Mouse (Mus musculus) midbrain, embryonic 10.5 days (tissue): ENCODE measurements around the gene Man2b1. TPM values are rescaled to one million over a fixed set of nuclear protein-coding genes. Genes with fewer than 3 reads are reported as not detected.
"Not testable (repeated sequence)": the region's sequence is repeated elsewhere in the genome, so short reads cannot be mapped to it uniquely, and the experiment has no call there.

Source experiments
- DNase-seq: peaks from one replicate; pipeline ENCODE4 v3.0.0-alpha.2; 2017; ENCODE audit warnings: low spot score
- H3K27ac ChIP-seq: fragments of 300-500 bp; sonication (generic); replicated peaks from 2 replicates; pipeline ENCODE4 v1.5.1; 2016; ENCODE audit warnings: mild to moderate bottlenecking
- H3K27me3 ChIP-seq: fragments of 300-500 bp; sonication (generic); 2 replicates; pipeline ENCODE4 v1.6.1; 2016; ENCODE audit warnings: low read depth, mild to moderate bottlenecking; ENCODE audit not compliant: poor library complexity, severe bottlenecking
- H3K36me3 ChIP-seq: fragments of 300-500 bp; sonication (generic); 2 replicates; pipeline ENCODE4 v1.6.1; 2016; ENCODE audit warnings: mild to moderate bottlenecking, moderate library complexity
- H3K4me1 ChIP-seq: fragments of 300-500 bp; sonication (generic); 2 replicates; pipeline ENCODE4 v1.6.1; 2016
- H3K4me3 ChIP-seq: fragments of 300-500 bp; sonication (generic); 2 replicates; pipeline ENCODE4 v1.5.1; 2016; ENCODE audit warnings: mild to moderate bottlenecking, moderate library complexity
- H3K9me3 ChIP-seq: fragments of 300-500 bp; sonication (generic); replicated peaks from 2 replicates; pipeline ENCODE4 v1.6.1; 2016; ENCODE audit warnings: mild to moderate bottlenecking
- WGBS: fragments of 180-500 bp; shearing (Covaris S2); methylation state at CpG from one replicate; pipeline ENCODE4 v1.1.7; 2016; 5-methylcytosine and 5-hydroxymethylcytosine counted together
- microRNA-seq: library from miRNA; unstranded; fragments of <30 nt; microRNA quantifications from one replicate; pipeline ENCODE4, GENCODE M21; 2017
- polyA plus RNA-seq: library from polyadenylated mRNA; unstranded; fragments of >200 nt; fragmentation: Nextera tagmentation; extraction: Ambion mirVana; gene quantifications from 2 replicates; pipeline ENCODE4 v1.2.1, GENCODE M21; 2016

The Man2b1 gene
- polyA plus RNA-seq, 1 experiment from 2014 or later = 23.5 TPM

DNA sequence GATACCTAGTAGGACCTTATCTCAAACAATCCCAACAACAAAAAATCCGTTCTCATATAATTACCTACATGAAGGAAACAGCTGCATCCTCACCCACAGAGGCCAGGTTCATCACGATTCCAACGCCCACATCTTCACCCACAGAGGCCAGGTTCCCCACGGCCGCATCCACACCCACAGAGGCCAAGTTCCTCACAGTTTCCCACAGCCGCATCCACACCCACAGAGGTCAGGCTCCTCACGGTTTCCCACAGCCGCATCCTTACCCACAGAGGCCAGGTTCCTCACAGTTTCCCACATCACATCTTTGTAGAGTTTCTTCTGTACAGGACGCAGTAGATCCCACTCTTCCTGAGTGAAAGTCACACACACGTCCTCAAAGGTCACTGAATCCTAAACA is 30.2 kb downstream of the Man2b1 start:
- Histone ChIP-seq H3K4me3 (no peak overlapping the region), H3K36me3 (peaks cover 25% of the 10 kb centered on the region), H3K4me1 (no peaks in the 10 kb centered on the region), H3K27me3 (peaks cover 2% of the 10 kb centered on the region; the same call in 1 of the 2 replicates), H3K9me3 (peaks cover 11% of the 10 kb centered on the region; the same call in 1 of the 2 replicates), H3K27ac (no peak overlapping the region)
- no peak for DNase-seq
- WGBS = 95% methylated on average over 10 of the region's 10 CpGs

DNA sequence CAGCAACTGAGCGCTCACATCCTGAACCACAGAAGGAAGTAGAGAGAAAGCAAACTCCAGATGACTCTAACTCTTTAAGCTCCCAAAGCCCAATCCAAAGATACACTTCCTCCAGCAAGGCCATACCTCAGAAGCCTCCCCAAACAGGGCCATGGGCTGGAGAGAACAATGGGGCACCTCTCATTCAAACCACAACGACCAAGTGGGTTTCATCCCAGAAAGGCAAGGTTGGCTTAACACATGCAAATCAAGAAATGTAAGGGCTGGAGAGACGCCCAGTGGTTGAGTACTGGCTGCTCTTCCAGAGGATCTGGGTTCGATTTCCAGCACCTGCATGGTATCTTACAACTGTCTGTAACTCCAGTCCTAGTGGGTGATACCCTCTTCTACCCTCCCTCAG is 32.4 kb downstream of the Man2b1 start:
- no peak overlapping the region for H3K4me3 ChIP-seq
- H3K4me1 ChIP-seq = peaks cover 10% of the 10 kb centered on the region
- DNase-seq = no peak
- H3K27me3 ChIP-seq = peaks cover 9% of the 10 kb centered on the region
- peaks cover 6% of the 10 kb centered on the region; the same call in 1 of the 2 replicates for H3K9me3 ChIP-seq
- WGBS = 80% methylated on average over 4 of the region's 4 CpGs
- H3K36me3 ChIP-seq = peaks cover 13% of the 10 kb centered on the region
- H3K27ac ChIP-seq = no peak overlapping the region

DNA sequence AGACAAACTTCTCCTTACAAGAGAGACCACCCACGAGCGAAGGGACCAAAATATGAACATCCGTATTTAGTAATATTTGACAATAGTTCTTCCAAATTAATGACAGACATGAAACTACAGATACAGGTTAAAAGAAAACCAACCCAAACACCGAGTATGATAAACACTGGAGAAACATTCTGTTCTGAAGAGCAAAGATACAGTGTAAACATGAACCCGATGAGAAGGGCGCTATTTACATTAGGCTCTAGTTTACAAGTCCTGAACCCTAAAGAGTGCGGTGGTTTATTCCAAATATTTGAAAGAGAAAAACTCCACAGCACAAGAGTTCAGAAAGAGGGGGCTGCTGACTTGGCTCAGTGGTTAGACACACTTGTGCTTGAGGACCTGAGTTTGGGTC is 33.9 kb downstream of the Man2b1 start:
- Histone ChIP-seq H3K27me3 (peaks cover 9% of the 10 kb centered on the region), H3K36me3 (no peaks in the 10 kb centered on the region), H3K4me3 (no peak overlapping the region), H3K27ac (no peak overlapping the region), H3K4me1 (peaks cover 10% of the 10 kb centered on the region), H3K9me3 (0 out of 2 replicates have a peak, but pooled peaks cover 4% of the 10 kb centered on the region)
- WGBS = 92% methylated on average over 7 of the region's 7 CpGs
- no peak for DNase-seq

DNA sequence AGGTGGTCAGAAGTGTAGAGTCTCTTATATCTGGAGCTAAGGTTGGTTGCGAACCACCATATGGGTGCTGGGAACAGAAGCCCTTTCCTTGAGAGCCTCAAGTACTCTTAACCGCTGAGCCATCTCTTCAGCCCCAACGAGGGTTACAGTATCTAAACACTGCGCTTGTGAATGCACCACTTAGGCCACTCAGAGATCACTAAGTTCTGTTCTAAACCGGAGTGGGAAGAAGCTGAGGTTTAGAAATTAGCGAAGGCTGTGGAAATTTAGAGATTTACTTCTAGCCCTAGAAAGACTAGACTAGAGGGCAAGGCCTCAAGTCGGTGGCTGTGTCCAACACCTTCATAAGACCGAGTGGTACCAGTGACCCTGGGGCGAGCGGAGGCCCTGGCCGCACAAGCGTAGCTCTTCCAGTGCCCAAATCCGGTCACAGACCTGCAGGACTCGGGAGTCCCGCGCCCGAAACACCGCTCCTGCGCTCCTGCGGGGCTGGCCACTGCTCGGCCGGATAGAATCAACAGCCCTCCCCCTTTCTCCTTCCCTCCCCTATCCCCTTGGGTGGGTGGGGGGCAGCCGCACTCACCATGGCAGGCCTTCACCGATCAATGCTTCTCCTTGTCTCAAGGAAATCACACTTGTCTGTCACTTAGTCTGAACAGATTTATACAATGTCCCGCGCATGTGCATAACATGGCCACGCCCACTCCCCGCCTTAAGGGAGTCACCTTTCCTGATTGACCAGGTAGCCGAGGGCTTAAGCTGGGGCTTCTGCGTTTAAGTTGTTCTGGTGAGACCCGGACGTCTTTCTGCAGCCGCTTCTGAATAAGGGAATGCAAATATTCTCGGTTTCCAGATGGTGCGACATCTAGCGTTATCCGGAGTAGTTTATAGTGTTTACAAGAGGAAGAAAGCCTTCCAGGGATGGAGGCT is 36.2 kb downstream of the Man2b1 start:
- Histone ChIP-seq H3K9me3 (0 out of 2 replicates have a peak, but pooled peaks cover 4% of the 10 kb centered on the region), H3K4me1 (peaks cover 10% of the 10 kb centered on the region), H3K36me3 (no peaks in the 10 kb centered on the region), H3K27ac (peak overlapping the region; percentile 78), H3K4me3 (peak overlapping the region; percentile 70), H3K27me3 (peaks cover 9% of the 10 kb centered on the region)
- peak; percentile 74 for DNase-seq
- 8% methylated on average over 37 of the region's 37 CpGs for WGBS

DNA sequence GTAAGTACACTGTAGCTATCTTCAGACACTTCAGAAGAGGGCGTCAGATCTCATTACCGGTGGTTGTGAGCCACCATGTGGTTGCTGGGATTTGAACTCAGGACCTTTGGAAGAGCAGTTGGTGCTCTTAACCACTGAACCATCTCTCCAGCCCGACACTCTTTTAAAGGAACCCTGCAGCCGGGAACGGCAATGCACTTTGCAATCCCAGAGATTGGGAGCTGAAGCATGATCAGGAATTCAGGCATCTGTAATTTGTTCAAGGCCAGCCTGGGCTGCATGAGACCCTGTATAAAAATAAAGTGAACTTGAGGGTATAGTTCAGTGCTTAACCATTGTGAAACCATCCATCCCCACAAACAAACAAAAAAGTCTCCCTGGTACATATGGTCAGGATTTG is 37.2 kb downstream of the Man2b1 start:
- WGBS = 72% methylated on average over 5 of the region's 5 CpGs
- H3K4me3 ChIP-seq, H3K36me3 ChIP-seq, H3K9me3 ChIP-seq, H3K27ac ChIP-seq, H3K27me3 ChIP-seq, DNase-seq: not testable (repeated sequence)
- H3K4me1 ChIP-seq = peaks cover 10% of the 10 kb centered on the region

DNA sequence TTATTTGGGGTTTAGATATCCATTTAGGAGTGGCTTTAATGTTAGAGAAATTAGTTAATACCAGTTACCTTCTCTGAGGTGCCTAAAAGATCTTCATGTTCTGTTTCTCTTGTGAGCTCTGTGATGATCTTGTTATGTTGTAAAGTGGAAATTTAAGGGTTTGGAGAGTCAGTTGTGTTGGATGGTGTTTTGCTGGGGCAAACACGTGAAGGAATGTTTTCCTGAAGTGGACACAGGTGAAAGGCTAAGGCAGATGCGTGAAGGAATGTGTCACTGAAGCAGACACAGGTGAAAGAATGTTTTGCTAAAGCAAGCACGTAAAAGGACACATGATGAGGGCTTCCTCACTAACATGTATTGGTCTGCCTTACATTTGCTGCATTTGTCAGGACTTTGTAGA is 39.9 kb downstream of the Man2b1 start, which contains the start of gene Zfp791:
Zfp791 (minus strand) TSS at position 101 of the 400 bp plus-strand sequence.
- 82% methylated on average over 3 of the region's 3 CpGs for WGBS
- H3K27ac ChIP-seq = no peak within 1 kb of the TSS
- no peaks in the 10 kb centered on the region for H3K36me3 ChIP-seq
- peaks cover 9% of the 10 kb centered on the region for H3K27me3 ChIP-seq
- peaks cover 10% of the 10 kb centered on the region for H3K4me1 ChIP-seq
- no peak within 1 kb of the TSS for H3K4me3 ChIP-seq
- no peak for DNase-seq
- H3K9me3 ChIP-seq = no peaks in the 10 kb centered on the region

DNA sequence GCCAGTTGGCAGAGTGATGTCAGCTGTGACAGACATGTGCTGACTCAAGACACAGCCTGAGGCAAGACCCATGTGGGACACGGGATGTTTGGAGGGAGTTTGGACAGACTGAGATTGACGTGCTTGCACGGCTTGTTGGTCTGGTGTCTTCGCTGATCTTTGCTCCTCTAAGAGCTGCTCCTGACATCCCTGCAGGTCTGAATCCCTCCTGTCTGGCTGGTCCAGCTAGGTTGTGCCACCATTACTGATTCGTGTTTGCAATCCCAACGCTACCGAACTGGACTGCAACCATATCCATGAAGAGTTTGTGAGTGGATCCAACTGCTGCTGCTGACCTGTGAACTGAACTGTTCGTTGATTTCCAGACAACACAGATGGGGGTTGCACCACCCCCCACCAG is 40.6 kb downstream of the Man2b1 start:
- peaks cover 9% of the 10 kb centered on the region for H3K4me1 ChIP-seq
- DNase-seq = no peak
- H3K27me3 ChIP-seq = peaks cover 3% of the 10 kb centered on the region
- H3K36me3 ChIP-seq = no peaks in the 10 kb centered on the region
- no peak overlapping the region for H3K4me3 ChIP-seq
- H3K27ac ChIP-seq = no peak overlapping the region
- H3K9me3 ChIP-seq = no peaks in the 10 kb centered on the region
- 92% methylated on average over 8 of the region's 8 CpGs for WGBS

DNA sequence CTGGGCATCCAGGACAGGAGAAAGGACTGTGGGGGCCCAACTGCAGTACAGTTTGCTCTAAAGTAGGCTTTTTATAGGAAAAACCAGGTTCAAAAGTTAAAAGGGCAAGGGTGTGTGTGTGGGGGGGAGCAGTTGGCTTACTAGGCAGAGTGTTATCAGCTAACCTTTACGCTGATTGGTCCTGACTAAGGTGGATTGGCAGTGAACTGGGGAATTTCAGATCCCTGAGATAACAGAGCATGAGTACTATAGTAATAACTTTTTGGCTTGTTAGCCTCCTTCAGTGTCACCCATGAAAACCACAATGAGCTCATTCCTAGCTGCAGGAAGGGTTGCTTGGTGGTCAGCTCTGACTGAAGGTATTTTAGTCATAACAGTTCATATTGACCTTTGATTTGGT is 49.3 kb downstream of the Man2b1 start:
- no peak for DNase-seq
- H3K4me1 ChIP-seq = no peaks in the 10 kb centered on the region
- WGBS = 90% methylated on average over 1 of the region's 1 CpGs
- H3K36me3 ChIP-seq = no peaks in the 10 kb centered on the region
- H3K4me3 ChIP-seq = no peak overlapping the region
- H3K27me3 ChIP-seq = peaks cover 13% of the 10 kb centered on the region
- no peak overlapping the region for H3K27ac ChIP-seq
- no peaks in the 10 kb centered on the region for H3K9me3 ChIP-seq

DNA sequence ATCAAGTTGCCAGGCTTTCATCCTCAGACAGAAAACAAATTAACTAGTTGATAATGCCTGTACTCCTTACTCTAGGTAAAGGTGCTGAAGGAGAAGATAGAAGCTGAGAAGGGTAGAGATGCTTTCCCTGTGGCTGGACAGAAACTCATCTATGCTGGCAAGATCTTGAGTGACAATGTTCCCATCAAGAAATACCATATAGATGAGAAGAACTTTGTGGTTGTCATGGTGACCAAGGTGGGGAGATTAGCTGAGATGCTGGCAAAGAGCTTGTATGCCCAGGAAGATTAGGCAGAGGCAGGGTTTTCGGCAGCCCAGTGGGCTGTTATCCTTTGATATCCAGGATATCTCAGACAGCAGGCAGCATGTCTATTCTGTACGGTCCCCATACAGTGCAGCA is 52.6 kb downstream of the Man2b1 start:
- not testable (repeated sequence) for DNase-seq, H3K9me3 ChIP-seq, H3K27ac ChIP-seq, H3K36me3 ChIP-seq, H3K4me3 ChIP-seq, H3K4me1 ChIP-seq
- 92% methylated on average over 2 of the region's 2 CpGs for WGBS
- H3K27me3 ChIP-seq = peaks cover 13% of the 10 kb centered on the region

DNA sequence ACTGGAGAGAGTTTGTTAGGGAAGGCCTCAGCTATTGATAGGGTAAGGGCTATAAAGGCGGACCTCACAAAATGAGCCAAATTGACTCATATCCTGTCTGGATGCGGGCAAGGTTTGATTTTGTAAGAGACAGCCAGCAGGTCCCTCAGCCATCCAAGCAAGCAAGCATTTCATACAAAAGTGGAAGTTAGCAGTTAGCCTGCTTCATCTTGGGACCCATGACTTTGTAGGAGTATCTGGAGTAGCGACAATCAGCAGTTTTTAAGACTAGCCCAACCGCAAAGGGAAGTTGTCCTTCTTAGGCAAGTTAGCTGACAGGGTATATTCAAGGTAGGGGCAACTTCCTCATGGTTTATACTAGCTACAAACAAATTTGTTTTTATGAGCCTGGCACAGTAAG is 59.4 kb downstream of the Man2b1 start:
- H3K4me3 ChIP-seq = no peak overlapping the region
- no peak overlapping the region for H3K27ac ChIP-seq
- 95% methylated on average over 4 of the region's 4 CpGs for WGBS
- peaks cover 20% of the 10 kb centered on the region for H3K9me3 ChIP-seq
- no peaks in the 10 kb centered on the region for H3K4me1 ChIP-seq
- no peaks in the 10 kb centered on the region for H3K36me3 ChIP-seq
- DNase-seq = no peak
- no peaks in the 10 kb centered on the region for H3K27me3 ChIP-seq

Small RNA genes within 50 kb of the gene (microRNA-seq; reads per million reads assigned to microRNA genes)
- 15.0 reads per million, percentile 28 among the genes with 10 or more reads in this experiment for gene Gm23388
- 2.7 reads per million for gene Mir7070

Other genes with a start within 250 kb of the Man2b1 start
- 124 and 131 TPM in 2 replicates for gene Rad23a, start 242.6 kb upstream of the Man2b1 start, polyA plus RNA-seq
- gene Calr, start 236.3 kb upstream of the Man2b1 start, polyA plus RNA-seq = 723 and 798 TPM in 2 replicates
- 133 and 139 TPM in 2 replicates for gene Farsa, start 226.3 kb upstream of the Man2b1 start, polyA plus RNA-seq
- gene Syce2, start 211.2 kb upstream of the Man2b1 start, polyA plus RNA-seq = 64.7 and 71.7 TPM in 2 replicates
- gene Gcdh, start 189.3 kb upstream of the Man2b1 start, polyA plus RNA-seq = 37.3 and 39.6 TPM in 2 replicates
- gene Klf1, start 181.3 kb upstream of the Man2b1 start, polyA plus RNA-seq = 14.8 and 19.7 TPM in 2 replicates
- gene Dnase2a, start 174.7 kb upstream of the Man2b1 start, polyA plus RNA-seq = 6.6 and 7.5 TPM in 2 replicates
- 3.2 and 8.4 TPM in 2 replicates for gene Mast1, start 145.9 kb upstream of the Man2b1 start, polyA plus RNA-seq
- gene Rtbdn, start 136.3 kb upstream of the Man2b1 start, polyA plus RNA-seq = 0.62 and 1.2 TPM in 2 replicates
- not detected in 2 replicates for gene Gm49661, start 113.8 kb upstream of the Man2b1 start, polyA plus RNA-seq
- gene Prdx2, start 113.7 kb upstream of the Man2b1 start, polyA plus RNA-seq = 1,203 and 1,278 TPM in 2 replicates
- gene Rnaseh2a, start 113.5 kb upstream of the Man2b1 start, polyA plus RNA-seq = 136 and 158 TPM in 2 replicates
- gene Junb, start 104.6 kb upstream of the Man2b1 start, polyA plus RNA-seq = 5.0 and 5.4 TPM in 2 replicates
- gene Hook2, start 92.7 kb upstream of the Man2b1 start, polyA plus RNA-seq = 18.2 and 18.4 TPM in 2 replicates
- gene Best2, start 68.7 kb upstream of the Man2b1 start, polyA plus RNA-seq = not detected in 2 replicates
- 160 and 164 TPM in 2 replicates for gene Asna1, start 58.0 kb upstream of the Man2b1 start, polyA plus RNA-seq
- gene Trir, start 56.4 kb upstream of the Man2b1 start, polyA plus RNA-seq = 140 and 146 TPM in 2 replicates
- 28.6 and 34.9 TPM in 2 replicates for gene Tnpo2, start 46.4 kb upstream of the Man2b1 start, polyA plus RNA-seq
- 25.5 and 32.3 TPM in 2 replicates for gene Fbxw9, start 23.2 kb upstream of the Man2b1 start, polyA plus RNA-seq
- 0.91 and 1.1 TPM in 2 replicates for gene Gm5741, start 15.3 kb upstream of the Man2b1 start, polyA plus RNA-seq
- 70.8 and 71.8 TPM in 2 replicates for gene Dhps, start 11.5 kb upstream of the Man2b1 start, polyA plus RNA-seq
- 133 and 142 TPM in 2 replicates for gene Wdr83os, start 2.5 kb upstream of the Man2b1 start, polyA plus RNA-seq
- gene Wdr83, start 2.0 kb upstream of the Man2b1 start, polyA plus RNA-seq = 61.2 and 70.6 TPM in 2 replicates
- 0.81 and 1.5 TPM in 2 replicates for gene Zfp791, start 39.8 kb downstream of the Man2b1 start, polyA plus RNA-seq
- not detected in 2 replicates for gene Cks1brt, start 68.7 kb downstream of the Man2b1 start, polyA plus RNA-seq
- gene Olfr371, start 142.7 kb downstream of the Man2b1 start, polyA plus RNA-seq = not detected in 2 replicates
- 145 and 157 TPM in 2 replicates for gene Orc6, start 216.4 kb downstream of the Man2b1 start, polyA plus RNA-seq
- gene Vps35, start 216.5 kb downstream of the Man2b1 start, polyA plus RNA-seq = 159 and 163 TPM in 2 replicates